Mouse (Mus musculus) stomach, postnatal 0 days (tissue): ENCODE measurements around the gene Prex1.

Source experiments
- CTCF ChIP-seq: IDR thresholded peaks from 2 replicates; pipeline ENCODE4 v1.5.1; 2016; ENCODE audit warnings: antibody characterized with exemption, low read depth, mild to moderate bottlenecking, moderate library complexity
- EP300 ChIP-seq: optimal IDR thresholded peaks from 2 replicates; pipeline ENCODE3; 2016; ENCODE audit warnings: antibody characterized with exemption

GRCm38 (mm10) chr2:166644816-166645215 lies 68.8 kb downstream of the Prex1 start:
- no peak for TF ChIP-seq EP300
- TF ChIP-seq CTCF: no peak
